Mouse (Mus musculus): Measurements from ENCODE around the gene Zfyve26.
"Not testable (repeated sequence)": the region's sequence is repeated elsewhere in the genome, so short reads cannot be mapped to it uniquely, and the experiment has no call there.

The Zfyve26 gene

GRCm38 (mm10) chr12:79260154-79260553 is 36.0 kb downstream of the Zfyve26 start:
- no peak for DNase-seq (ENCODE audit: low spot score)

GRCm38 (mm10) chr12:79254975-79255374 is 41.1 kb downstream of the Zfyve26 start:
- no peak for DNase-seq (ENCODE audit: low spot score)

- DNase-seq (ENCODE audit: low spot score) = no peak
Observed at GRCm38 (mm10) chr12:79253294-79254053, 42.6 kb downstream of the Zfyve26 start.

GRCm38 (mm10) chr12:79248110-79248509 is 48.0 kb downstream of the Zfyve26 start:
- DNase-seq (ENCODE audit: low spot score) = no peak

GRCm38 (mm10) chr12:79242921-79243320 is 53.2 kb downstream of the Zfyve26 start:
- no peak for DNase-seq (ENCODE audit: low spot score)

GRCm38 (mm10) chr12:79241985-79242384 is 54.1 kb downstream of the Zfyve26 start:
- no peak for DNase-seq (ENCODE audit: low spot score)

- no peak for DNase-seq (ENCODE audit: low spot score)
Observed at GRCm38 (mm10) chr12:79235485-79236080, 60.5 kb downstream of the Zfyve26 start.

- DNase-seq (ENCODE audit: low spot score) = no peak
Observed at GRCm38 (mm10) chr12:79217511-79217910, 78.6 kb downstream of the Zfyve26 start.

GRCm38 (mm10) chr12:79211447-79211846 is 84.7 kb downstream of the Zfyve26 start:
- no peak for DNase-seq (ENCODE audit: low spot score)

GRCm38 (mm10) chr12:79208703-79209464 is 87.2 kb downstream of the Zfyve26 start, which contains the start of gene Rdh12:
Gene Rdh12 (plus strand): TSS chr12:79208914.
- DNase-seq (ENCODE audit: low spot score) = no peak

- no peak for DNase-seq (ENCODE audit: low spot score)
Observed at GRCm38 (mm10) chr12:79201882-79202281, 94.2 kb downstream of the Zfyve26 start.

- DNase-seq (ENCODE audit: low spot score) = no peak
Observed at GRCm38 (mm10) chr12:79197105-79197504, 99.0 kb downstream of the Zfyve26 start.

GRCm38 (mm10) chr12:79193441-79193840 is 102.7 kb downstream of the Zfyve26 start:
- peak; percentile 70 for DNase-seq (ENCODE audit: low spot score)

- no peak for DNase-seq (ENCODE audit: low spot score)
Observed at GRCm38 (mm10) chr12:79192193-79192592, 103.9 kb downstream of the Zfyve26 start, which contains the start of gene Rdh11. Gene Rdh11 (minus strand): TSS chr12:79192293.

- DNase-seq (ENCODE audit: low spot score) = peak; percentile 82
Observed at GRCm38 (mm10) chr12:79191701-79192100, 104.4 kb downstream of the Zfyve26 start.

- peak; percentile 85 for DNase-seq (ENCODE audit: low spot score)
Observed at GRCm38 (mm10) chr12:79190931-79191673, 105.0 kb downstream of the Zfyve26 start.

- not testable (repeated sequence) for DNase-seq (ENCODE audit: low spot score)
Observed at GRCm38 (mm10) chr12:79185160-79185559, 110.9 kb downstream of the Zfyve26 start.

All from c-Kit-positive CD71-positive TER-119-positive erythroid progenitor cells, embryonic 14.5 days (primary cell).